ENCODE assay signal across 9 mouse cellular contexts in the genomic region with DNA sequence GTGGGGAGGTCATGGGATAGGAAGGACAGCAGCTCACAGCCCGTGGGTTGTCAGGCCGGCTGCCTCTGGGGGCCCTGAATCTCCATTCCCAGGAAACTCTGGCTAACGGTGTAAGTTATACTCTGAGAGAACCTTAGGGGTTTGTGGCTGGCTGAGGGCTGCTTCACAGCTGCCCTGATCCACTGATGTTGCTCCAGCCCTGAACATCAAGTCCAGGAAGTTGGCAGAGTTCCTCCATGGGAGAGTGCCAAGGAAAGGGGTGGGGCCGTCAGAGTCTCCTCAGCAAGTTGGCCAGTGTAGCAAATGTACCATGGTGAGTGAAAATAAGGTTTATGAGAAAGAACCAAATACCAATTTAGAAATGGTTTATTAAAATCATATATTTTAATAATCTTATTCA. TPM values are rescaled to one million over a fixed set of nuclear protein-coding genes. Genes with fewer than 3 reads are reported as not detected.
DNase-seq lines count a peak whose midpoint lies in the region; ATAC-seq and TF ChIP-seq lines count a peak whose summit lies in the region.
"Had no signal": no experiment of that assay in that cellular context is flagged by ENCODE, and none has a peak within 500 bp of the region (broad histone marks: within the 10 kb centered on the region; RNA-seq: fewer than 3 reads in every experiment).

No protein-coding gene starts in this region.

- H3K4me3 ChIP-seq in heart, embryonic 15.5 days = no peak overlapping the region
- H3K4me3 ChIP-seq in limb, embryonic 15.5 days = no peak overlapping the region
- no peak overlapping the region for H3K4me3 ChIP-seq in stomach, embryonic 15.5 days (replicated peaks)
- H3K4me3 ChIP-seq in thymus, adult 2 months (ENCODE audit: control insufficient read depth, insufficient read depth, low read length) = no peak overlapping the region

- WGBS in heart, embryonic 15.5 days = 42% methylated on average over 4 of the region's 4 CpGs
- WGBS in limb, embryonic 15.5 days = 19% methylated on average over 4 of the region's 4 CpGs
- 38% methylated on average over 4 of the region's 4 CpGs for WGBS in stomach, embryonic 15.5 days
- WGBS in thymus, adult 2 months = 69% methylated on average over 4 of the region's 4 CpGs

- H3K9me3 ChIP-seq in heart, embryonic 15.5 days (replicated peaks) = no peaks in the 10 kb centered on the region
- no peaks in the 10 kb centered on the region for H3K9me3 ChIP-seq in limb, embryonic 15.5 days
- no peaks in the 10 kb centered on the region for H3K9me3 ChIP-seq in stomach, embryonic 15.5 days

- DNase-seq in frontal cortex, postnatal 10 days (ENCODE audit: low spot score in 2 of 2) = peak; percentile 49 to 52
- peak; percentile 92 for DNase-seq in adrenal gland, postnatal 14 days
- no peak for DNase-seq in left cerebral cortex, adult 18-20 months (ENCODE audit: low spot score in 2 of 2)
- DNase-seq in thymus, adult 2 months = no peak

- H3K36me3 ChIP-seq in heart, embryonic 15.5 days = no peaks in the 10 kb centered on the region
- H3K36me3 ChIP-seq in limb, embryonic 15.5 days = no peaks in the 10 kb centered on the region
- no peaks in the 10 kb centered on the region for H3K36me3 ChIP-seq in stomach, embryonic 15.5 days
- H3K36me3 ChIP-seq in thymus, adult 2 months (ENCODE audit: control insufficient read depth, insufficient read depth, low read length) = no peaks in the 10 kb centered on the region

- H3K4me2 ChIP-seq in heart, embryonic 15.5 days = no peak overlapping the region
- no peak overlapping the region for H3K4me2 ChIP-seq in limb, embryonic 15.5 days
- no peak overlapping the region for H3K4me2 ChIP-seq in stomach, embryonic 15.5 days

- no peak for TF ChIP-seq CTCF in thymus, adult 2 months (IDR thresholded peaks at IDR 0.05; ENCODE audit: borderline replicate concordance, control insufficient read depth, extremely low read depth, insufficient read depth, low read length, poor library complexity)

- no peak for ATAC-seq in frontal cortex, adult (ENCODE audit: low TSS enrichment)
- ATAC-seq in heart, embryonic 15.5 days (replicated peaks; ENCODE audit: insufficient number of reproducible peaks, insufficient read depth, low FRiP score, low read depth) = peak; percentile 53
- ATAC-seq in limb, embryonic 15.5 days (ENCODE audit: insufficient number of reproducible peaks, low FRiP score, low TSS enrichment, low read depth) = peak; percentile 85
- ATAC-seq in stomach, embryonic 15.5 days (ENCODE audit: insufficient read depth, low FRiP score, low read depth) = peak; percentile 32; the same call in 1 of the 2 replicates

- peaks cover 7% of the 10 kb centered on the region for H3K4me1 ChIP-seq in heart, embryonic 15.5 days (replicated peaks)
- H3K4me1 ChIP-seq in limb, embryonic 15.5 days = peaks cover 40% of the 10 kb centered on the region
- H3K4me1 ChIP-seq in stomach, embryonic 15.5 days = peaks cover 8% of the 10 kb centered on the region; the same call in 1 of the 2 replicates
- no peaks in the 10 kb centered on the region for H3K4me1 ChIP-seq in thymus, adult 2 months (replicated peaks; ENCODE audit: control insufficient read depth, insufficient read depth, low read length)

- no peak overlapping the region for H3K9ac ChIP-seq in heart, embryonic 15.5 days
- H3K9ac ChIP-seq in limb, embryonic 15.5 days = no peak overlapping the region
- no peak overlapping the region for H3K9ac ChIP-seq in stomach, embryonic 15.5 days
- H3K9ac ChIP-seq: liver, embryonic 14.5 days had no signal

- TF ChIP-seq POLR2A in thymus, adult 2 months (IDR thresholded peaks at IDR 0.05; ENCODE audit: control insufficient read depth, extremely low read depth, insufficient read depth, low read length, poor library complexity) = no peak

- H3K27me3 ChIP-seq in heart, embryonic 15.5 days = no peaks in the 10 kb centered on the region
- no peaks in the 10 kb centered on the region; the same call in 1 of the 2 replicates for H3K27me3 ChIP-seq in limb, embryonic 15.5 days
- H3K27me3 ChIP-seq in stomach, embryonic 15.5 days (replicated peaks) = no peaks in the 10 kb centered on the region
- no peaks in the 10 kb centered on the region for H3K27me3 ChIP-seq in thymus, adult 2 months (ENCODE audit: control insufficient read depth, insufficient read depth, low read length)

- H3K27ac ChIP-seq in heart, embryonic 15.5 days = 0 out of 2 replicates have a peak overlapping the region, but pooled peaks have one; percentile 46
- H3K27ac ChIP-seq in limb, embryonic 15.5 days = peak overlapping the region; percentile 87
- H3K27ac ChIP-seq in stomach, embryonic 15.5 days = peak overlapping the region; percentile 31; the same call in 1 of the 2 replicates
- no peak overlapping the region for H3K27ac ChIP-seq in thymus, adult 2 months (ENCODE audit: control insufficient read depth, insufficient read depth, low read length)
- H3K27ac ChIP-seq: liver, embryonic 14.5 days had no signal

RNA-seq across cellular contexts. Expression of a gene that starts 18.1 kb away (rescaled TPM):
- not detected in 2 replicates for total RNA-seq in adrenal gland, postnatal 14 days (2021)
- 0.24 and 0.34 TPM in 2 replicates for polyA plus RNA-seq in heart, embryonic 15.5 days (2015; fragmentation: Nextera tagmentation; extraction: Ambion mirVana)
- 0.12 and 0.15 TPM in 2 replicates for polyA plus RNA-seq in limb, embryonic 15.5 days (2015; fragmentation: Nextera tagmentation; extraction: Ambion mirVana)
- not detected in 2 replicates for polyA plus RNA-seq in stomach, embryonic 15.5 days (2015; fragmentation: Nextera tagmentation; extraction: Ambion mirVana)
- total RNA-seq in left cerebral cortex, adult 18-20 months (2021) = under 1 TPM; 0.33 to 0.49 TPM
- polyA plus RNA-seq in thymus, adult 2 months (2012; rRNA removed) = not detected in 2 replicates
- polyA plus RNA-seq: liver, embryonic 14.5 days had no signal

RNA-seq across cellular contexts. Expression of a gene that starts 47.0 kb away (rescaled TPM):
- 0.30 and 0.75 TPM in 2 replicates for total RNA-seq in adrenal gland, postnatal 14 days (2021)
- 0.53 and 0.77 TPM in 2 replicates for polyA plus RNA-seq in heart, embryonic 15.5 days (2015; fragmentation: Nextera tagmentation; extraction: Ambion mirVana)
- polyA plus RNA-seq in limb, embryonic 15.5 days (2015; fragmentation: Nextera tagmentation; extraction: Ambion mirVana) = 1.4 and 1.6 TPM in 2 replicates
- polyA plus RNA-seq in stomach, embryonic 15.5 days (2015; fragmentation: Nextera tagmentation; extraction: Ambion mirVana) = 1.4 and 1.5 TPM in 2 replicates
- 1 to 10 TPM; 1.1 to 1.9 TPM for total RNA-seq in left cerebral cortex, adult 18-20 months (2021)
- 0.09 TPM in 1 of 2 replicates, not detected in the other for polyA plus RNA-seq in thymus, adult 2 months (2012; rRNA removed)

Comparison
In these comparisons a context has a peak if more than half of its experiments do, and no peak if none do; other contexts are left out.
1. DNase-seq: peak in frontal cortex, postnatal 10 days (2 of 2) and adrenal gland, postnatal 14 days (single experiment); none in left cerebral cortex, adult 18-20 months (0 of 2) and thymus, adult 2 months (single experiment).